Mouse (Mus musculus): ENCODE data around the gene Eea1. TPM values are rescaled to one million over a fixed set of nuclear protein-coding genes. Genes with fewer than 3 reads are reported as not detected.

The Eea1 gene
- polyA plus RNA-seq, 1 experiment from 2014 or later = 21.6 TPM

- H3K27me3 ChIP-seq = no peaks in the 10 kb centered on the region
- H3K27ac ChIP-seq = no peak overlapping the region
- no peaks in the 10 kb centered on the region for H3K9me3 ChIP-seq
- ATAC-seq (ENCODE audit: low FRiP score) = no peak
- no peak overlapping the region for H3K4me3 ChIP-seq
- H3K4me2 ChIP-seq = no peak overlapping the region
- H3K9ac ChIP-seq = no peak overlapping the region
- 98% methylated on average over 4 of the region's 4 CpGs for WGBS
- peaks cover 15% of the 10 kb centered on the region for H3K4me1 ChIP-seq (replicated peaks)
- H3K36me3 ChIP-seq = no peaks in the 10 kb centered on the region
These were observed 139.4 kb downstream of the Eea1 start for GRCm38 (mm10) chr10:96079823-96080222.

GRCm38 (mm10) chr10:96080440-96081381 lies 140.3 kb downstream of the Eea1 start:
- no peak overlapping the region for H3K27ac ChIP-seq
- no peak for ATAC-seq (ENCODE audit: low FRiP score)
- H3K4me2 ChIP-seq = no peak overlapping the region
- no peaks in the 10 kb centered on the region for H3K9me3 ChIP-seq
- H3K36me3 ChIP-seq = no peaks in the 10 kb centered on the region
- no peak overlapping the region for H3K4me3 ChIP-seq
- 67% methylated on average over 21 of the region's 21 CpGs for WGBS
- peaks cover 9% of the 10 kb centered on the region for H3K4me1 ChIP-seq (replicated peaks)
- H3K9ac ChIP-seq = no peak overlapping the region
- H3K27me3 ChIP-seq = no peaks in the 10 kb centered on the region

GRCm38 (mm10) chr10:96082203-96082602 lies 141.8 kb downstream of the Eea1 start:
- 90% methylated on average over 3 of the region's 3 CpGs for WGBS
- no peak for ATAC-seq (ENCODE audit: low FRiP score)
- no peak overlapping the region for H3K27ac ChIP-seq
- no peaks in the 10 kb centered on the region for H3K36me3 ChIP-seq
- H3K27me3 ChIP-seq = no peaks in the 10 kb centered on the region
- H3K9ac ChIP-seq = no peak overlapping the region
- H3K4me2 ChIP-seq = no peak overlapping the region
- H3K4me3 ChIP-seq = no peak overlapping the region
- H3K4me1 ChIP-seq (replicated peaks) = no peaks in the 10 kb centered on the region
- no peaks in the 10 kb centered on the region for H3K9me3 ChIP-seq

- Histone ChIP-seq H3K27ac (no peak overlapping the region), H3K9ac (no peak overlapping the region), H3K4me3 (no peak overlapping the region), H3K4me1 (replicated peaks) (peaks cover 16% of the 10 kb centered on the region; the same call in 1 of the 2 replicates), H3K4me2 (no peak overlapping the region), H3K9me3 (no peaks in the 10 kb centered on the region), H3K27me3 (no peaks in the 10 kb centered on the region), H3K36me3 (no peaks in the 10 kb centered on the region)
- ATAC-seq (ENCODE audit: low FRiP score) = no peak
- 77% methylated on average over 1 of the region's 1 CpGs for WGBS
These were observed 149.3 kb downstream of the Eea1 start for GRCm38 (mm10) chr10:96089744-96090143.

GRCm38 (mm10) chr10:96090388-96090787 lies 149.9 kb downstream of the Eea1 start:
- WGBS = 67% methylated on average over 3 of the region's 3 CpGs
- no peak for ATAC-seq (ENCODE audit: low FRiP score)
- Histone ChIP-seq H3K4me3 (no peak overlapping the region), H3K9ac (no peak overlapping the region), H3K27me3 (no peaks in the 10 kb centered on the region), H3K27ac (no peak overlapping the region), H3K4me2 (no peak overlapping the region), H3K4me1 (replicated peaks) (peaks cover 16% of the 10 kb centered on the region; the same call in 1 of the 2 replicates), H3K36me3 (no peaks in the 10 kb centered on the region), H3K9me3 (no peaks in the 10 kb centered on the region)

GRCm38 (mm10) chr10:96093890-96094531 lies 153.6 kb downstream of the Eea1 start:
- no peaks in the 10 kb centered on the region for H3K36me3 ChIP-seq
- no peak overlapping the region for H3K27ac ChIP-seq
- H3K27me3 ChIP-seq = no peaks in the 10 kb centered on the region
- H3K9ac ChIP-seq = no peak overlapping the region
- H3K9me3 ChIP-seq = no peaks in the 10 kb centered on the region
- H3K4me3 ChIP-seq = no peak overlapping the region
- no peak overlapping the region for H3K4me2 ChIP-seq
- no peak for ATAC-seq (ENCODE audit: low FRiP score)
- H3K4me1 ChIP-seq (replicated peaks) = peaks cover 16% of the 10 kb centered on the region; the same call in 1 of the 2 replicates
- WGBS = 32% methylated on average over 2 of the region's 2 CpGs

- Histone ChIP-seq H3K9me3 (no peaks in the 10 kb centered on the region), H3K27ac (no peak overlapping the region), H3K27me3 (no peaks in the 10 kb centered on the region), H3K4me1 (replicated peaks) (peaks cover 12% of the 10 kb centered on the region; the same call in 1 of the 2 replicates), H3K9ac (no peak overlapping the region), H3K4me3 (no peak overlapping the region), H3K36me3 (no peaks in the 10 kb centered on the region), H3K4me2 (no peak overlapping the region)
- no peak for ATAC-seq (ENCODE audit: low FRiP score)
- WGBS = 65% methylated on average over 2 of the region's 2 CpGs
These were observed 154.1 kb downstream of the Eea1 start for GRCm38 (mm10) chr10:96094559-96094958.

Other genes with a start within 250 kb of the Eea1 start
- gene Gm33543, start 97.7 kb upstream of the Eea1 start, polyA plus RNA-seq (2015; fragmentation: Nextera tagmentation; extraction: Ambion mirVana) = not detected in 2 replicates
- not detected in 2 replicates for gene Gm5426, start 196.0 kb downstream of the Eea1 start, polyA plus RNA-seq (2015; fragmentation: Nextera tagmentation; extraction: Ambion mirVana)